Mouse (Mus musculus) midbrain, embryonic 16.5 days (tissue): ENCODE measurements around the gene Slfn1. TPM values are rescaled to one million over a fixed set of nuclear protein-coding genes. Genes with fewer than 3 reads are reported as not detected.
"Not testable (repeated sequence)": the region's sequence is repeated elsewhere in the genome, so short reads cannot be mapped to it uniquely, and the experiment has no call there.

Source experiments
- ATAC-seq: fragments of 200-750 bp; cut with Nextera tagmentation; 2 replicates; pipeline ENCODE4 v1.8.0; 2017; ENCODE audit warnings: moderate TSS enrichment
- H3K27ac ChIP-seq: fragments of 300-500 bp; sonication (generic); 2 replicates; pipeline ENCODE4 v1.5.1; 2014; ENCODE audit warnings: mild to moderate bottlenecking, low read length, mixed read lengths
- H3K27me3 ChIP-seq: fragments of 300-500 bp; sonication (generic); 2 replicates; pipeline ENCODE4 v1.6.1; 2014; ENCODE audit warnings: low read depth, low read length, mixed read lengths; ENCODE audit not compliant: control insufficient read depth, insufficient read depth
- H3K36me3 ChIP-seq: fragments of 300-500 bp; sonication (generic); 2 replicates; pipeline ENCODE4 v1.6.1; 2014; ENCODE audit warnings: mild to moderate bottlenecking, low read length, moderate library complexity, mixed read lengths; ENCODE audit not compliant: control insufficient read depth, insufficient read depth
- H3K4me1 ChIP-seq: fragments of 300-500 bp; sonication (generic); 2 replicates; pipeline ENCODE4 v1.6.1; 2014; ENCODE audit warnings: mild to moderate bottlenecking, low read length, mixed read lengths; ENCODE audit not compliant: control insufficient read depth, insufficient read depth
- H3K4me2 ChIP-seq: fragments of 300-500 bp; sonication (generic); 2 replicates; pipeline ENCODE4 v1.6.1; 2014; ENCODE audit warnings: mild to moderate bottlenecking, low read length, mixed read lengths
- H3K4me3 ChIP-seq: fragments of 300-500 bp; sonication (generic); 2 replicates; pipeline ENCODE4 v1.5.1; 2014; ENCODE audit warnings: low read depth, mild to moderate bottlenecking, low read length, moderate library complexity, mixed read lengths
- H3K9ac ChIP-seq: fragments of 300-500 bp; sonication (generic); 2 replicates; pipeline ENCODE4 v1.6.1; 2014; ENCODE audit warnings: low read depth, low read length, mixed read lengths
- H3K9me3 ChIP-seq: fragments of 300-500 bp; sonication (generic); replicated peaks from 2 replicates; pipeline ENCODE4 v1.6.1; 2014; ENCODE audit warnings: mild to moderate bottlenecking, low read length, mixed read lengths; ENCODE audit not compliant: control insufficient read depth, poor library complexity, severe bottlenecking
- WGBS: fragments of 180-500 bp; shearing (Covaris S2); extraction: QIAGEN DNeasy Blood & Tissue Kit; methylation state at CpG from one replicate; pipeline ENCODE4 v1.1.7; 2014; 5-methylcytosine and 5-hydroxymethylcytosine counted together
- polyA plus RNA-seq: library from polyadenylated mRNA; unstranded; fragments of >200 nt; fragmentation: Nextera tagmentation; extraction: Ambion mirVana; gene quantifications from 2 replicates; pipeline ENCODE4 v1.2.1, GENCODE M21; 2015

Slfn1 gene
- polyA plus RNA-seq, 1 experiment from 2014 or later = not detected

DNA sequence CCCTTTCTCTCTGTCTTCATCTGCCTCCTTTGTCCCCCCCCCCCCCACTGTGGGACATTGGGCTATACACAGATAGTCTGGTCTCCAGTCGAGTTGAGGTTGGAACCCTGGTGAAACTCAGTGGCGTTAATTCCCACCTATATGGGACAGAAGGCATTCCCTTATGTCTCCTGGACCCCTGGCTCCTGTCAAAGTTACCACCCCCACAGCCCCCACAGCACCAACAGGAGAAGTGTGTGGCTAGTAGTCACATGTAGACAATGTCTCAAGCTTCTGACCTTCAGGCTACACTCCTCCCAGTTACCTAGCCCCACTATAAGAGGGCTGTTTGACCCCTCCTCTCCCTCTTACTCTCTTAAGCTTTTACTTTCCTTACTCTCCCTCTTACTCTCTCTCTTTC, 32.5 kb upstream of the Slfn1 start:
- H3K27me3 ChIP-seq = no peaks in the 10 kb centered on the region
- no peaks in the 10 kb centered on the region for H3K36me3 ChIP-seq
- WGBS = 91% methylated on average over 2 of the region's 2 CpGs
- no peak overlapping the region for H3K4me3 ChIP-seq
- no peak overlapping the region for H3K9ac ChIP-seq
- no peak for ATAC-seq
- no peak overlapping the region for H3K27ac ChIP-seq
- H3K4me2 ChIP-seq = no peak overlapping the region
- no peaks in the 10 kb centered on the region for H3K4me1 ChIP-seq
- H3K9me3 ChIP-seq = no peaks in the 10 kb centered on the region

DNA sequence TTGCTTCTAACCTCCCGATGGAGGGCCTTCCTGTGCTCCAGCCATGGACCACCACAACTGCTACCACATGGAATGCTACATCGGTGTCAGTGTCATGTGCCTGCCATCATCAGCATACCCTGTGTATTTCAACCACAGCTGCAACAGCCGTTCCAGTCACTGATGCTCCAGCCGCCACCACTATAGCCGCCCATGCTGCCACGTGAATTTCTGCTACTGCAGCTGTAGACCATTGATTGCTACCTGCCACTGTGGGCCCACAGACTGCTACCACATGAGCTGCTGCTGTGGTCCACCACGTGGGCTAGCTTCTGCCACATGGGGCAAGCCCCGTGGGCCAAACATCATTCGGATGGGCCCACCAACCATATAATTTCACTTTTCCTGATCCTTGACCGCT, 31.9 kb upstream of the Slfn1 start:
- Histone ChIP-seq H3K27ac (no peak overlapping the region), H3K4me2 (no peak overlapping the region), H3K4me1 (no peaks in the 10 kb centered on the region), H3K9ac (no peak overlapping the region), H3K9me3 (no peaks in the 10 kb centered on the region), H3K4me3 (no peak overlapping the region), H3K36me3 (no peaks in the 10 kb centered on the region), H3K27me3 (no peaks in the 10 kb centered on the region)
- 89% methylated on average over 10 of the region's 10 CpGs for WGBS
- ATAC-seq = no peak

DNA sequence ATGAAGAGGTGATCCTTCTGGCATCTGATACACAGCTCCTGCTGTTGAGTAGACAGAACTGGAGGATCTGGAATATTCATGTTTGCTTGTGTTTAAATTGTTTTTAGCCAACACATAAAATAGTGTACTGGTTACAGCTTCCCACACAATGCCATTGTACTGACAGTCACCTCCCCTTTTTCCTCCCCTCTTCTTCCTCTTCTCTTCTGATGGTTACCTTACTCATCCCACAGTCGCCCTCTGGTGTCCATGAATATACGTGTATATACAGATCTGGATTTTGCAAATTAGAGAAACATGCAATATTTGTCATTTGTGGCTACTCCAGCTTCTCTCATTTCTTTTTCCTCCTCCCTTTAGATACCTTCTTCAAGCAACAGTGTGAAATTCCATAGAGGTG, 1.5 kb upstream of the Slfn1 start:
- Histone ChIP-seq H3K4me1 (no peaks in the 10 kb centered on the region), H3K36me3 (no peaks in the 10 kb centered on the region), H3K4me2 (no peak overlapping the region), H3K9me3 (no peaks in the 10 kb centered on the region), H3K27ac (no peak overlapping the region), H3K9ac (no peak overlapping the region), H3K27me3 (no peaks in the 10 kb centered on the region), H3K4me3 (no peak overlapping the region)
- 47% methylated on average over 2 of the region's 2 CpGs for WGBS
- no peak for ATAC-seq

DNA sequence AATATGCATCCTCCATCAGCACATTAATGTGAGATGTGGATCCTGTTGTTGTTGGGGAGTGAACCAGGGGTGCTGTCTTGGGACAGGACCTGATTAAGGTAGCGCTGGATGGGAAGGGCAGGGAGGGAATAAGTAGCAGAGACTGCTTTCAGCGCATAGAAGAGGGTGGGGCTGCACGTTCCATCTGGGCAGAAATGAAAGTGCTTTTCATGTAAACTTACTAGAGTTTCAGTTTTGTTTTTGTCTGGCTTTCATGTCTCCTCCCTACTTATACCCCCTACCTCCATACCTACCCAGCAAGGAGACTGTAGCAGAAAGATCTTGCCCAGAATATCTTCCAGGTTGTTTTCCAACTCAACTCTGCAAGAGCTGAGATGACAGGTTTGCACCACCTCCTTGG, 1.4 kb downstream of the Slfn1 start:
- H3K4me1 ChIP-seq = no peaks in the 10 kb centered on the region
- no peaks in the 10 kb centered on the region for H3K36me3 ChIP-seq
- no peaks in the 10 kb centered on the region for H3K27me3 ChIP-seq
- H3K4me3 ChIP-seq = no peak overlapping the region
- no peak overlapping the region for H3K4me2 ChIP-seq
- WGBS = 52% methylated on average over 3 of the region's 3 CpGs
- no peak for ATAC-seq
- no peak overlapping the region for H3K9ac ChIP-seq
- no peaks in the 10 kb centered on the region for H3K9me3 ChIP-seq
- no peak overlapping the region for H3K27ac ChIP-seq

DNA sequence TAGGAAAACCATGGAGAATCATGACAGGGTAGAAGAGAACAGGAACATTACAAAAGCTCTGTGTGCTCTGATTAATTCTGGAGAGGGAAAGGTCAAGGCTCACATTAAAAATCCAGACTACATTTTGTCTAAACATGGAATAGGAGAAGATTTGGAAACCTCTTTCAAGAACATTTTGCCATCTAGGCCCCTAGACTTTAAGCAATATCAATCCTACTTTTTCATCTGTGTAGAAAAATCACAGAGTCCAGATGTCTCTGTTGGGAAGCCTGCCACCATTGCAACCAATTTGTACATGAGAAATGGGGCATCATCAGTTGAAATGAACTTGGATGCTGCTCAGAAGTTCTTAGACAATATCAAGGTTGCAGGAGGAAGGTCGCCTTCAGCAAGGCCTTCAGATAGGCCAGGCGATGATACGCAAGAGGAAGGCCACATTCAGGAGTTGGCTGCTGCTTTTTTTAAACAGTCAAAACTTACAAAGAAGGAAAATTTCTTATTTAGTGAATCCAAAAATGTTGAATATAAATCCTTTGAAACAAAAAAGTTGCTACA, 4.6 kb downstream of the Slfn1 start:
- Histone ChIP-seq H3K27me3 (no peaks in the 10 kb centered on the region), H3K27ac (no peak overlapping the region), H3K4me1 (no peaks in the 10 kb centered on the region), H3K36me3 (no peaks in the 10 kb centered on the region), H3K4me3 (no peak overlapping the region), H3K4me2 (no peak overlapping the region), H3K9ac (no peak overlapping the region), H3K9me3 (no peaks in the 10 kb centered on the region)
- WGBS = 98% methylated on average over 3 of the region's 3 CpGs
- ATAC-seq = no peak

DNA sequence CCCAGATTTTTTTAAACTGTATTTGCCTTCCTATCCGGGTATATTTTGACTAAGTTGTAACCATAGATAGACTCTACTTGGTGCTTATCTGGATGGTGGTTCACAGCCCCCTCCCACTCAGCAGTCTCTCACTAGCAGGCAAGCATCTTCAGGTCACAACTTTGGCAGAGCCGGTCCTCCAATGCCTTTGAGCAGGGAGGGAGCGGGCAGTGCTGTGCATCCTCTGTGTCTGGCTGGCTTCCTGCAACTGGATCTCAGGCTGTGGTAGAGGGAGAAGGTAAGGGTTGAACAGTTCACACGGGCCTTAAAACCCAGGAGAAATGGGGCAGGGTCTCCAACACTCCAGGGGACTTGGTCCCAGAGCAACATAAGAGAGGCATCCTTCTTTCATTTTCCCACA, 6.5 kb downstream of the Slfn1 start:
- Histone ChIP-seq H3K36me3 (no peaks in the 10 kb centered on the region), H3K9ac (no peak overlapping the region), H3K4me3 (no peak overlapping the region), H3K27ac (no peak overlapping the region), H3K27me3 (no peaks in the 10 kb centered on the region), H3K4me1 (no peaks in the 10 kb centered on the region), H3K4me2 (no peak overlapping the region), H3K9me3 (no peaks in the 10 kb centered on the region)
- no peak for ATAC-seq
- 87% methylated on average over 4 of the region's 4 CpGs for WGBS

DNA sequence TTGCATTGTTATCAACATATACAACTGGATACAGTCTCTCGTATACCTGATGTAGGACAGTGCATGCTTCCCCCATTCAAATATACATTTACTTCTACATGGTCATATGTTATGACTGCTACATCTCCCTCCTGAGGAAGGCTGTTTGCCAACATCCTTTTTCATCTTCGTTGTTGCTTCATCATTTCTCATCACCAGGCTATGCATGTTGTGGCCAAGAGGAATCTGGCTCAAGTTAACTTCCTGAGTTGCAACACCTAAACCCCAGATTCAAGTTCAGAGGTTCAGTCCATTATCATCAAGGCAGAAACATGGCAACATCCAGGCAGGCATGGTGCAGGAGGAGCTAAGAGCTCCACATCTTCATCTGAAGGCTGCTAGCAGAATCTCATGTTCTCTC, 8.3 kb downstream of the Slfn1 start:
- WGBS = 83% methylated on average over 2 of the region's 2 CpGs

DNA sequence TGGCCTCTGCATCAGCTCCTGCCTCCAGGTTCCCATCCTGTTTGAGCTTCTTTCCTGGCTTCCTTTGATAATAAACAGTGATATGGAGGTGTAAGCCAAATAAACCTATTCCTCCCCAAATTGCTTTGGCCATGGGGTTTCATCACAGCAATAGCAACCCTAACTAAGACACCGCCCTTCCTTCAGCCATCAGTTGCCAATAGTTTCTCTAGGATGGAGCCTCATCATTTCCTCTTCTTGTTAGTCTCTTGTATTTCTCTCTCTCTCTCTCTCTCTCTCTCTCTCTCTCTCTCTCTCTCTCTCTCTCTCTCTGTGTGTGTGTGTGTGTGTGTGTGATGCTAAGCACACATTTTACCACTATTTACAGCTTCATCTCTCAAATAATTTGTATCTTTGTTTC, 9.0 kb downstream of the Slfn1 start:
- not testable (repeated sequence) for H3K36me3 ChIP-seq, H3K27ac ChIP-seq, H3K27me3 ChIP-seq, ATAC-seq, H3K4me3 ChIP-seq, H3K9ac ChIP-seq, H3K9me3 ChIP-seq, H3K4me2 ChIP-seq, H3K4me1 ChIP-seq
- no CpG with 5 or more reads among the region's 1 CpGs for WGBS

More for the DNA sequence above, 8.3 kb downstream of the Slfn1 start:
- H3K27ac ChIP-seq = no peak overlapping the region
- ATAC-seq = no peak
- no peaks in the 10 kb centered on the region for H3K9me3 ChIP-seq
- no peak overlapping the region for H3K4me3 ChIP-seq
- H3K36me3 ChIP-seq = no peaks in the 10 kb centered on the region
- no peaks in the 10 kb centered on the region for H3K4me1 ChIP-seq
- H3K9ac ChIP-seq = no peak overlapping the region
- no peaks in the 10 kb centered on the region for H3K27me3 ChIP-seq
- no peak overlapping the region for H3K4me2 ChIP-seq

DNA sequence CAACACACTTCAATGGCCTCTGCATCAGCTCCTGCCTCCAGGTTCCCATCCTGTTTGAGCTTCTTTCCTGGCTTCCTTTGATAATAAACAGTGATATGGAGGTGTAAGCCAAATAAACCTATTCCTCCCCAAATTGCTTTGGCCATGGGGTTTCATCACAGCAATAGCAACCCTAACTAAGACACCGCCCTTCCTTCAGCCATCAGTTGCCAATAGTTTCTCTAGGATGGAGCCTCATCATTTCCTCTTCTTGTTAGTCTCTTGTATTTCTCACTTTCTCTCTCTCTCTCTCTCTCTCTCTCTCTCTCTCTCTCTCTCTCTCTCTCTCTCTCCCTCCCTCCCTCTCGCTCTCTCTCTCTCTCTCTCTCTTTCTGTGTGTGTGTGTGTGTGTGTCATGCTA, 20.6 kb downstream of the Slfn1 start:
- H3K27ac ChIP-seq, H3K4me2 ChIP-seq, H3K36me3 ChIP-seq, H3K9me3 ChIP-seq, H3K4me1 ChIP-seq, H3K4me3 ChIP-seq, H3K27me3 ChIP-seq, ATAC-seq, H3K9ac ChIP-seq: not testable (repeated sequence)
- WGBS = no CpG with 5 or more reads among the region's 2 CpGs

DNA sequence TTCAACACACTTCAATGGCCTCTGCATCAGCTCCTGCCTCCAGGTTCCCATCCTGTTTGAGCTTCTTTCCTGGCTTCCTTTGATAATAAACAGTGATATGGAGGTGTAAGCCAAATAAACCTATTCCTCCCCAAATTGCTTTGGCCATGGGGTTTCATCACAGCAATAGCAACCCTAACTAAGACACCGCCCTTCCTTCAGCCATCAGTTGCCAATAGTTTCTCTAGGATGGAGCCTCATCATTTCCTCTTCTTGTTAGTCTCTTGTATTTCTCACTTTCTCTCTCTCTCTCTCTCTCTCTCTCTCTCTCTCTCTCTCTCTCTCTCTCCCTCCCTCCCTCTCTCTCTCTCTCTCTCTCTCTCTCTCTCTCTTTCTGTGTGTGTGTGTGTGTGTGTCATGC, 32.3 kb downstream of the Slfn1 start:
- H3K9me3 ChIP-seq, H3K4me3 ChIP-seq, H3K9ac ChIP-seq, H3K27ac ChIP-seq, H3K36me3 ChIP-seq, H3K4me2 ChIP-seq, H3K4me1 ChIP-seq, H3K27me3 ChIP-seq, ATAC-seq: not testable (repeated sequence)
- WGBS = no CpG with 5 or more reads among the region's 1 CpGs
